In the genomic region with DNA sequence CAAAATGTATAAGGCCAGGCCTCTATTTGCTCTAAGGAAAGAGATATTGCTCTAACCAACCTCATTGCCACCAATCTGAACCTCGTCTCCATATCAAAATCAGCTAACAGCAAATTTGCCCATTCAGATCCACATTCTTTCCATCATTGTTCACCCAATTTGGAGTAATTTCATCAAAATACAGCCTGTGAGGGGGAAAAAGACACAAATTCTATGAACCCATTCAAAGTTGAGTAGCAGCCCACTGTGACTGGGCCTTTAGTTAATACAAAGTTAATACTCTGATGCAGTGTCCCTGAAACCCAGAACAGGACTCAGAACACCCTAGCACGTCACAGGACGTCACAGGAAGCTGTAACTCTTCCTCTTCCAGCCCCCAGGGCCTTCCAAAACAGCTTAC, we compare ENCODE assay signal across 13 mouse cellular contexts.
DNase-seq lines count a peak whose midpoint lies in the region; ATAC-seq and TF ChIP-seq lines count a peak whose summit lies in the region.
"Had no signal": no experiment of that assay in that cellular context is flagged by ENCODE, and none has a peak within 500 bp of the region (broad histone marks: within the 10 kb centered on the region; RNA-seq: fewer than 3 reads in every experiment).

No protein-coding gene starts in this region.

- no peaks in the 10 kb centered on the region for H3K4me1 ChIP-seq in hindbrain, embryonic 11.5 days (replicated peaks; ENCODE audit: control insufficient read depth, insufficient read depth, low read length)
- peaks cover 6% of the 10 kb centered on the region for H3K4me1 ChIP-seq in hindbrain, embryonic 12.5 days
- H3K4me1 ChIP-seq in midbrain, embryonic 10.5 days: peaks cover 20% of the 10 kb centered on the region
- H3K4me1 ChIP-seq in midbrain, embryonic 16.5 days (ENCODE audit: control insufficient read depth, insufficient read depth, low read length): peaks cover 7% of the 10 kb centered on the region; the same call in 1 of the 2 replicates
- peaks cover 22% of the 10 kb centered on the region for H3K4me1 ChIP-seq in embryonic facial prominence, embryonic 13.5 days
- peaks cover 16% of the 10 kb centered on the region for H3K4me1 ChIP-seq in limb, embryonic 14.5 days (ENCODE audit: control insufficient read depth, insufficient read depth, low read length)
- peaks cover 7% of the 10 kb centered on the region for H3K4me1 ChIP-seq in forebrain, embryonic 16.5 days (replicated peaks; ENCODE audit: control insufficient read depth, insufficient read depth, low read length)

- H3K4me2 ChIP-seq in hindbrain, embryonic 11.5 days (replicated peaks; ENCODE audit: low read depth, low read length): no peak overlapping the region
- H3K4me2 ChIP-seq in hindbrain, embryonic 12.5 days (replicated peaks): no peak overlapping the region
- H3K4me2 ChIP-seq in midbrain, embryonic 16.5 days (ENCODE audit: low read length): no peak overlapping the region
- peak overlapping the region; percentile 71 for H3K4me2 ChIP-seq in embryonic facial prominence, embryonic 13.5 days
- H3K4me2 ChIP-seq in limb, embryonic 14.5 days (replicated peaks; ENCODE audit: low read depth, low read length, severe bottlenecking): no peak overlapping the region
- H3K4me2 ChIP-seq in forebrain, embryonic 16.5 days (ENCODE audit: low read length): no peak overlapping the region

- H3K36me3 ChIP-seq in hindbrain, embryonic 11.5 days (ENCODE audit: control insufficient read depth, insufficient read depth, low read length): no peaks in the 10 kb centered on the region
- no peaks in the 10 kb centered on the region for H3K36me3 ChIP-seq in hindbrain, embryonic 12.5 days
- H3K36me3 ChIP-seq in midbrain, embryonic 10.5 days: no peaks in the 10 kb centered on the region
- H3K36me3 ChIP-seq in midbrain, embryonic 16.5 days (ENCODE audit: control insufficient read depth, insufficient read depth, low read length): no peaks in the 10 kb centered on the region
- H3K36me3 ChIP-seq in embryonic facial prominence, embryonic 13.5 days: no peaks in the 10 kb centered on the region
- no peaks in the 10 kb centered on the region for H3K36me3 ChIP-seq in limb, embryonic 14.5 days (ENCODE audit: control insufficient read depth, insufficient read depth, low read length)
- H3K36me3 ChIP-seq in forebrain, embryonic 16.5 days (ENCODE audit: control insufficient read depth, insufficient read depth): no peaks in the 10 kb centered on the region
- H3K36me3 ChIP-seq: forebrain, embryonic 15.5 days had no signal

- H3K9me3 ChIP-seq in hindbrain, embryonic 11.5 days (ENCODE audit: control insufficient read depth, low read length): no peaks in the 10 kb centered on the region
- H3K9me3 ChIP-seq in hindbrain, embryonic 12.5 days (replicated peaks): no peaks in the 10 kb centered on the region
- H3K9me3 ChIP-seq in midbrain, embryonic 10.5 days (replicated peaks): no peaks in the 10 kb centered on the region
- H3K9me3 ChIP-seq in midbrain, embryonic 16.5 days (replicated peaks; ENCODE audit: control insufficient read depth, low read length, poor library complexity, severe bottlenecking): no peaks in the 10 kb centered on the region
- no peaks in the 10 kb centered on the region for H3K9me3 ChIP-seq in embryonic facial prominence, embryonic 13.5 days
- no peaks in the 10 kb centered on the region for H3K9me3 ChIP-seq in limb, embryonic 14.5 days (ENCODE audit: control insufficient read depth, low read length)
- no peaks in the 10 kb centered on the region for H3K9me3 ChIP-seq in forebrain, embryonic 16.5 days (ENCODE audit: control insufficient read depth, low read length)
- H3K9me3 ChIP-seq: forebrain, embryonic 15.5 days had no signal

- no peak overlapping the region for H3K9ac ChIP-seq in hindbrain, embryonic 11.5 days (ENCODE audit: low read depth, low read length)
- no peak overlapping the region for H3K9ac ChIP-seq in hindbrain, embryonic 12.5 days
- H3K9ac ChIP-seq in midbrain, embryonic 16.5 days (ENCODE audit: low read depth, low read length): no peak overlapping the region
- H3K9ac ChIP-seq in embryonic facial prominence, embryonic 13.5 days: no peak overlapping the region
- no peak overlapping the region for H3K9ac ChIP-seq in limb, embryonic 14.5 days (ENCODE audit: low read depth, low read length, severe bottlenecking)
- no peak overlapping the region for H3K9ac ChIP-seq in forebrain, embryonic 16.5 days (replicated peaks; ENCODE audit: low read depth, low read length)
- H3K9ac ChIP-seq: forebrain, embryonic 15.5 days had no signal

- no peak for TF ChIP-seq POLR2A in limb, embryonic 14.5 days (IDR thresholded peaks at IDR 0.05; ENCODE audit: borderline replicate concordance, extremely low read depth, insufficient read depth, insufficient read length)

- H3K27me3 ChIP-seq in hindbrain, embryonic 11.5 days (ENCODE audit: control insufficient read depth, insufficient read depth, low read length): no peaks in the 10 kb centered on the region; the same call in 1 of the 2 replicates
- H3K27me3 ChIP-seq in hindbrain, embryonic 12.5 days: peaks cover 14% of the 10 kb centered on the region
- H3K27me3 ChIP-seq in midbrain, embryonic 10.5 days (ENCODE audit: low read depth, poor library complexity, severe bottlenecking): peaks cover 32% of the 10 kb centered on the region
- peaks cover 2% of the 10 kb centered on the region; the same call in 1 of the 2 replicates for H3K27me3 ChIP-seq in midbrain, embryonic 16.5 days (ENCODE audit: control insufficient read depth, insufficient read depth, low read depth, low read length)
- no peaks in the 10 kb centered on the region for H3K27me3 ChIP-seq in embryonic facial prominence, embryonic 13.5 days
- no peaks in the 10 kb centered on the region for H3K27me3 ChIP-seq in limb, embryonic 14.5 days (ENCODE audit: control insufficient read depth, insufficient read depth, low read length)
- H3K27me3 ChIP-seq in forebrain, embryonic 16.5 days (replicated peaks; ENCODE audit: control insufficient read depth, insufficient read depth, low read length): peaks cover 8% of the 10 kb centered on the region; the same call in 1 of the 2 replicates
- H3K27me3 ChIP-seq: CH12.LX had no signal

- H3K27ac ChIP-seq in hindbrain, embryonic 11.5 days (ENCODE audit: low read depth, low read length): no peak overlapping the region
- no peak overlapping the region for H3K27ac ChIP-seq in hindbrain, embryonic 12.5 days
- no peak overlapping the region for H3K27ac ChIP-seq in midbrain, embryonic 10.5 days (replicated peaks)
- no peak overlapping the region for H3K27ac ChIP-seq in midbrain, embryonic 16.5 days (ENCODE audit: low read length)
- peak overlapping the region; percentile 97 for H3K27ac ChIP-seq in embryonic facial prominence, embryonic 13.5 days
- peak overlapping the region; percentile 93 for H3K27ac ChIP-seq in limb, embryonic 14.5 days (replicated peaks; ENCODE audit: low read depth, low read length)
- H3K27ac ChIP-seq in forebrain, embryonic 16.5 days (ENCODE audit: low read length): no peak overlapping the region
- H3K27ac ChIP-seq: forebrain, embryonic 15.5 days; layer of hippocampus, adult 2 months had no signal

- DNase-seq in hindbrain, embryonic 11.5 days (ENCODE audit: low spot score): peak; percentile 5
- DNase-seq in midbrain, embryonic 10.5 days (ENCODE audit: low spot score): peak; percentile 16
- no peak for DNase-seq in limb, embryonic 14.5 days (ENCODE audit: low spot score)
- no peak for DNase-seq in gastrocnemius, adult 8-10 months (ENCODE audit: low spot score in 2 of 2)
- DNase-seq: adrenal gland, adult 8-10 months; lung, postnatal 36 days had no signal

- WGBS in hindbrain, embryonic 11.5 days: 37% methylated on average over 3 of the region's 3 CpGs
- 43% methylated on average over 3 of the region's 3 CpGs for WGBS in hindbrain, embryonic 12.5 days
- WGBS in midbrain, embryonic 10.5 days: 38% methylated on average over 3 of the region's 3 CpGs
- WGBS in midbrain, embryonic 16.5 days: 47% methylated on average over 3 of the region's 3 CpGs
- 24% methylated on average over 3 of the region's 3 CpGs for WGBS in embryonic facial prominence, embryonic 13.5 days
- WGBS in limb, embryonic 14.5 days: 29% methylated on average over 3 of the region's 3 CpGs
- WGBS in forebrain, embryonic 16.5 days: 39% methylated on average over 3 of the region's 3 CpGs

- ATAC-seq in hindbrain, embryonic 11.5 days (ENCODE audit: low FRiP score): no peak
- ATAC-seq in hindbrain, embryonic 12.5 days (ENCODE audit: low FRiP score): no peak
- no peak for ATAC-seq in midbrain, embryonic 16.5 days
- ATAC-seq in embryonic facial prominence, embryonic 13.5 days (ENCODE audit: insufficient number of reproducible peaks, insufficient read depth, low FRiP score, low TSS enrichment, low read depth): no peak
- ATAC-seq in limb, embryonic 14.5 days (ENCODE audit: low FRiP score, low read depth): no peak
- ATAC-seq in forebrain, embryonic 16.5 days: no peak

- H3K4me3 ChIP-seq in hindbrain, embryonic 11.5 days (ENCODE audit: low read depth, low read length): no peak overlapping the region
- H3K4me3 ChIP-seq in hindbrain, embryonic 12.5 days: no peak overlapping the region
- H3K4me3 ChIP-seq in midbrain, embryonic 10.5 days: no peak overlapping the region
- H3K4me3 ChIP-seq in midbrain, embryonic 16.5 days (ENCODE audit: low read depth, low read length): no peak overlapping the region
- no peak overlapping the region for H3K4me3 ChIP-seq in embryonic facial prominence, embryonic 13.5 days
- H3K4me3 ChIP-seq in limb, embryonic 14.5 days (replicated peaks; ENCODE audit: low read length): no peak overlapping the region
- no peak overlapping the region for H3K4me3 ChIP-seq in forebrain, embryonic 16.5 days (replicated peaks; ENCODE audit: low read length)
- H3K4me3 ChIP-seq: layer of hippocampus, adult 2 months had no signal

Comparison
In these comparisons a context has a peak if more than half of its experiments do, and no peak if none do; other contexts are left out.
1. DNase-seq: peak in hindbrain, embryonic 11.5 days (single experiment) and midbrain, embryonic 10.5 days (single experiment); none in limb, embryonic 14.5 days (single experiment) and gastrocnemius, adult 8-10 months (0 of 2).
2. H3K27ac ChIP-seq: peak in embryonic facial prominence, embryonic 13.5 days (single experiment) and limb, embryonic 14.5 days (single experiment); none in hindbrain, embryonic 11.5 days (single experiment), hindbrain, embryonic 12.5 days (single experiment), midbrain, embryonic 10.5 days (single experiment), midbrain, embryonic 16.5 days (single experiment) and forebrain, embryonic 16.5 days (single experiment).